Mouse (Mus musculus) cerebellum, postnatal 10 days (tissue): ENCODE measurements around the gene Vmn2r16.

ENCODE experiments used
- DNase-seq, 2 experiments: peaks; one replicate each; pipeline ENCODE4 v3.0.0; 2021; ENCODE audit warnings: mixed read lengths in 2 of 2

The Vmn2r16 gene

DNA sequence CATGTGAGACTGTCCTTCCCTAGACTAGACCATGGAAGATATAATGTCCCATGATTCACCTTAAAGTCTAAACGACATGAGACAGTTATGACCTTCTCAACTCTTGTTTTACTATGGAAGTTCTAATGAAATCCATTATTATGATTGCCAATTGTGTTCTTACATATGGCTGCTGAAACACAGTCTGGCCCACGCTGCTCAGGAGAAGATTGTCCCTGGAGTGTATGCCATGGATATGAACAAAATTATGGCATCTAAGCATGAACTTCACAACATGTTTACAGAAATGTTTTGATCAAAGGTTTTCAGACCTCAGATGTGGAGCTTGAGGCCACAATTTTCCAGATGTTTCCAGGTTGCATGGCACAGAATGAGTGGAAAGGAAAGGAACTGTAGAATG lies at the start of gene Vmn2r16:
Gene Vmn2r16, plus strand, starts transcription at position 301 of the 400 bp plus-strand sequence.
- DNase-seq = no peak

DNA sequence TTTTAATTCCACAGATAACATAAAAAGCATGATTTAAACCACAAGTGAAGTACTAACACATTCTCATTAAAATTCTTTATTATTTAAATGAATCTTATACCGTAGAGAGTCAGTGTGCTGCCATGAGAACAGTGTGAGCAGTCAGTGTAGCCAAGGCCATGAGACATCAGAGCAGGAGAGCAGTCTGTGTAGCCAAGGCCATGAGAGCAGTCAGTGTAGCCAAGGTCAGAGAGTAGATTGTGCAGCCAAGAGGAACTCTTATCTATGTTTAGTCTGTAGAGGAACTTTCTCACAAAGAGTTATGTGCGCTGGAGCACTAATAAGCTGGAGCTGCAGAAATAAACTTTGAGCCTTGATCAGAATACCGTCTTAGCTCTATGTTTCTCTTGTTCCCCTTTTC lies 35.3 kb upstream of the Vmn2r16 start:
- DNase-seq = no peak

DNA sequence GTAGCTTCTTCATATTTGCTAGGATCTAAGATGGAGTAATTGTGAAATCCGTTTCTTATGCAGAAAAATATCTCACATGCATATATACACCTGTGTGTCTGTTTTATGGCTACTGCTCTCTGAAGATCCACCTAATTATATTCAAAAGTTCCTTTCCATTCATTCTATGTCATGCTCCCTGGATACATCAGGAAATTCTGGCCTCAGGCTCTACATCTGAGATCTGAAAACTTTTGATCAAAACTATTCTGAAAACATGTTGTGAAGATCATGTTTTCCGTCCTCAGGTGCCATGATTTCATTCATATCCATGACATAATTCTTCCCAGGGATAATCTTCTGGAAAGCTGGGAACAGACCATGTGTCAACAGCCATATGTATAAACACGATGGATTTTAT lies 32.4 kb upstream of the Vmn2r16 start, which contains the start of gene Vmn2r15:
Gene Vmn2r15, minus strand, starts transcription at position 101 of the 400 bp plus-strand sequence.
- no peak for DNase-seq

DNA sequence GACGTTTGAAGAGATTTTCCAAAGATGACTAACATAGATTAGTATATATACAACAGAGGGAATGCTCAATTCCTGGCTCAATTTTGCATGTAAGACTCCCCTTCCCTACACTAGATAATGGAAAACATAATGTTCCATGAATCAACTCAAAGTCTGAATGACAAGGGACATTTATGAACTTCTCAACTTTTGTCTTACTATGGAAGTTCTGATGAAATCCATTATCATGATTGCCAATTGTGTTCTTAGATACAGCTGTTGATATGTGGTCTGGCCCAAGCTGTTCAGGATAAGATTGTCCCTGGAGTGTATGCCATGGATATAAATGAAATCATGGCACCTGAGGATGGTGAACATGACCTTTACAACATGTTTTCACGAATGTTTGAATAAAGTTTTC lies 89.4 kb downstream of the Vmn2r16 start, which contains the start of gene Vmn2r17:
Gene Vmn2r17, plus strand, starts transcription at position 301 of the 400 bp plus-strand sequence.
- DNase-seq = no peak
